Mouse (Mus musculus): Measurements from ENCODE around the gene Cnih3.

- TF ChIP-seq EP300 (IDR thresholded peaks at IDR 0.05; ENCODE audit: insufficient read depth, low read depth, low read length) = no peak
- TF ChIP-seq POLR2A (IDR thresholded peaks at IDR 0.05; ENCODE audit: insufficient read depth, low read length) = no peak
These were observed 58.3 kb downstream of the Cnih3 start for GRCm38 (mm10) chr1:181410647-181411254.

Data from ES-Bruce4 (cell line).